8 mouse cellular contexts compared by ENCODE assay signal in genomic region chr7:126285293-126286211, GRCm38 (mm10). TPM values are rescaled to one million over a fixed set of nuclear protein-coding genes. Genes with fewer than 3 reads are reported as not detected.
DNase-seq lines count a peak whose midpoint lies in the region; ATAC-seq lines count a peak whose summit lies in the region.

No protein-coding gene starts in this region.

- ATAC-seq in megakaryocyte-erythroid progenitor cell, adult 5-6 weeks (replicated peaks; ENCODE audit: low FRiP score, low TSS enrichment, poor library complexity, severe bottlenecking): peak; percentile 58

- DNase-seq in adrenal gland, adult (ENCODE audit: inconsistent age in 2 of 2, low spot score in 1 of 2): peak; percentile 55 to 80
- DNase-seq in adrenal gland, postnatal 4 days (ENCODE audit: low spot score in 2 of 2): no peak
- DNase-seq in urinary bladder, postnatal 25 days (ENCODE audit: low spot score): peak; percentile 34
- DNase-seq in urinary bladder, postnatal 4 days (ENCODE audit: low spot score in 2 of 2): no peak
- DNase-seq in heart, adult 9 months (ENCODE audit: low spot score in 2 of 2): peak; percentile 73 to 74
- DNase-seq in layer of hippocampus, adult 8-10 months (ENCODE audit: low spot score in 2 of 2): peak; percentile 84 to 87
- peak; percentile 80 to 87 for DNase-seq in thymus, adult 18-20 months

RNA-seq across cellular contexts. Expression of gene Sbk1, which starts 13.1 kb away (rescaled TPM):
- 10 to 100 TPM; 60.4 to 60.6 TPM for total RNA-seq in adrenal gland, postnatal 4 days (2021)
- 10 to 100 TPM; 56.4 to 75.1 (median 65.6) TPM for total RNA-seq in layer of hippocampus, adult 8-10 months (2022)
- total RNA-seq in megakaryocyte-erythroid progenitor cell, adult 5-6 weeks (2014; fragmentation: Nextera tagmentation): 6.6 and 7.0 TPM in 2 replicates
- 2.9 and 5.2 TPM in 2 replicates for total RNA-seq in megakaryocyte-erythroid progenitor cell, adult 5-6 weeks (2017)

Comparison
In these comparisons a context has a peak if more than half of its experiments do, and no peak if none do; other contexts are left out.
1. DNase-seq: peak in adrenal gland, adult (2 of 2), urinary bladder, postnatal 25 days (single experiment), heart, adult 9 months (2 of 2), layer of hippocampus, adult 8-10 months (2 of 2) and thymus, adult 18-20 months (2 of 2); none in adrenal gland, postnatal 4 days (0 of 2) and urinary bladder, postnatal 4 days (0 of 2).
2. RNA of gene Sbk1, which starts 13.1 kb away (total RNA-seq): 56.4 to 75.1 TPM in layer of hippocampus, adult 8-10 months and 60.4 to 60.6 TPM in adrenal gland, postnatal 4 days; 2.9 to 7.0 TPM in megakaryocyte-erythroid progenitor cell, adult 5-6 weeks; every median in the first group is over 4 times any median in the second.